Mouse (Mus musculus): ENCODE results near the gene Tmprss11c. TPM values are rescaled to one million over a fixed set of nuclear protein-coding genes. Genes with fewer than 3 reads are reported as not detected.
"Not testable (repeated sequence)": the region's sequence is repeated elsewhere in the genome, so short reads cannot be mapped to it uniquely, and the experiment has no call there.

Tmprss11c gene
- total RNA-seq (2014; rRNA removed): not detected in 2 replicates
- not detected in 2 replicates for polyA plus RNA-seq (2012; rRNA removed)

- no peak for DNase-seq (ENCODE audit: extremely low read depth, low read depth, low spot score)
- no peaks in the 10 kb centered on the region for H3K79me2 ChIP-seq (ENCODE audit: control insufficient read depth, insufficient read depth, low read length)
- no peaks in the 10 kb centered on the region for H3K36me3 ChIP-seq (ENCODE audit: control insufficient read depth, insufficient read depth, low read length)
- H3K9ac ChIP-seq (ENCODE audit: low read depth, low read length): no peak within 1 kb of the TSS
- TF ChIP-seq CTCF (IDR thresholded peaks at IDR 0.05; ENCODE audit: low read depth, low read length): no peak
- no peak for TF ChIP-seq POLR2A (IDR thresholded peaks at IDR 0.05; ENCODE audit: extremely low read depth, insufficient read depth, low read length)
- H3K4me1 ChIP-seq (ENCODE audit: control insufficient read depth, insufficient read depth, low read length): no peaks in the 10 kb centered on the region
- 64% methylated on average over 4 of the region's 4 CpGs for WGBS
- no peak within 1 kb of the TSS for H3K4me3 ChIP-seq (ENCODE audit: insufficient read depth, low read depth, low read length)
- no peak within 1 kb of the TSS for H3K27ac ChIP-seq (replicated peaks; ENCODE audit: insufficient read depth, low read depth, low read length)
- no peaks in the 10 kb centered on the region for H3K27me3 ChIP-seq (ENCODE audit: control insufficient read depth, insufficient read depth, low read length)
Observed at GRCm38 (mm10) chr5:86289208-86289607, at the start of gene Tmprss11c. TSS of gene Tmprss11c (minus strand) at chr5:86289308.

DNA sequence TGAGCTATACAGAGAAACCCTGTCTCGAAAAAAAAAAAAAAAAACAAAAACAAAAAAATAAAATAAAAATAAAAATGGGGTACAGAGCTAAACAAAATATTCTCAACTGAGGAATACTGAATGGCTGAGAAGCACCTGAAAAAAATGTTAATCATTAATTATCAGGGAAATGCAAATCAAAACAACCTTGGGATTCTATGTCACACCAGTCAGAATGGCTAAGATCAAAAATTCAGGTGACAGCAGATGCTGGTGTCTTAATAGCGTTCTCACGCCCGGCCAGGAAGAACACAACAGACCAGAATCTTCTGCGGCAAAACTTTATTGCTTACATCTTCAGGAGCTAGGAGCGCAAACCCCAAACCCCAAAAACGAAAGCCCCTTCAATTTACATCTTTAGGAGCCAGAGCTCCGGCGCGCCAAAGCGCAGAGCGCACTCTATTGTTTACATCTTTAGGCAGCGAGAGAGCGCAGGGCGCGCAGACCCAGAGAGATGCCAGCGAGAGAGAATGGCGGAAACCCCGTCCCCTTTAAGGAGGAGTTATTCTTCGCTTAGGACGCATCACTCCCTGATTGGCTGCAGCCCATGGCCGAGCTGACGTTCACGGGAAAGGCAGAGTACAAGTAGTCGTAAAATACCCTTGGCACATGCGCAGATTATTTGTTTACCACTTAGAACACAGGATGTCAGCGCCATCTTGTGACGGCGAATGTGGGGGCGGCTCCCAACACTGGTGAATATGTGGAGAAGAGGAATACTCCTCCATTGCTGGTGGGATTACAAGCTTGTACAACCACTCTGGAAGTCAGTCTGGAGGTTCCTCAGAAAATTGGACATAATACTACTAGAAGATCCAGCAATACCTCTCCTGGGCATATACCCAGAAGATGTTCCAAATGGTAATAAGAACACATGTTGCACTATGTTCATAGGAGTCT lies 29.2 kb upstream of the Tmprss11c start:
- not testable (repeated sequence) for H3K9ac ChIP-seq (ENCODE audit: low read depth, low read length); H3K4me1 ChIP-seq (ENCODE audit: control insufficient read depth, insufficient read depth, low read length); H3K4me3 ChIP-seq (ENCODE audit: insufficient read depth, low read depth, low read length); DNase-seq (ENCODE audit: extremely low read depth, low read depth, low spot score); H3K36me3 ChIP-seq (ENCODE audit: control insufficient read depth, insufficient read depth, low read length); H3K79me2 ChIP-seq (ENCODE audit: control insufficient read depth, insufficient read depth, low read length); H3K27ac ChIP-seq (replicated peaks; ENCODE audit: insufficient read depth, low read depth, low read length); H3K27me3 ChIP-seq (ENCODE audit: control insufficient read depth, insufficient read depth, low read length)
- WGBS: 55% methylated on average over 30 of the region's 30 CpGs

DNA sequence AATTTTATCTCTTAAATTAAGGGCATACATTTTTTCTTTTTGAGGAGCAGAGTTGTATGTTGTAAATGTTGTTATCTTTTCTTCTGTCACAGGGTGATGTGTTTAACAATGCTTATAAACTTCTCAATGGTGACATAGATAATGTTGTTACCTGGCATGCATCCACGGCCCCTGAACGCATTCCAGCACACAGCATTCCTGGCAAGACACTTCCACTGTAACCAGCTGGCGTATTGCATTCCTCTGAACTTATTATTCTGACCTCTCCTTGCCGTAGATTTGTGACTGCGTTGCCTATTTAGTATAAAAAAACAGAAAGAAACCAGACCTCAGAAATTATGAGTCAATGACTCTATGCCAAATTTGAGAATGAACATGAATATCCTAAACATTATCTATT lies 17.0 kb upstream of the Tmprss11c start:
- TF ChIP-seq CTCF (IDR thresholded peaks at IDR 0.05; ENCODE audit: low read depth, low read length): no peak
- TF ChIP-seq POLR2A (IDR thresholded peaks at IDR 0.05; ENCODE audit: extremely low read depth, insufficient read depth, low read length): no peak
- Histone ChIP-seq H3K27me3 (ENCODE audit: control insufficient read depth, insufficient read depth, low read length) (no peaks in the 10 kb centered on the region), H3K27ac (replicated peaks; ENCODE audit: insufficient read depth, low read depth, low read length) (no peak overlapping the region), H3K36me3 (ENCODE audit: control insufficient read depth, insufficient read depth, low read length) (no peaks in the 10 kb centered on the region), H3K4me1 (ENCODE audit: control insufficient read depth, insufficient read depth, low read length) (no peaks in the 10 kb centered on the region), H3K79me2 (ENCODE audit: control insufficient read depth, insufficient read depth, low read length) (no peaks in the 10 kb centered on the region), H3K4me3 (ENCODE audit: insufficient read depth, low read depth, low read length) (no peak overlapping the region), H3K9ac (ENCODE audit: low read depth, low read length) (no peak overlapping the region)
- 81% methylated on average over 5 of the region's 5 CpGs for WGBS
- no peak for DNase-seq (ENCODE audit: extremely low read depth, low read depth, low spot score)

- Histone ChIP-seq H3K4me3 (ENCODE audit: insufficient read depth, low read depth, low read length) (no peak overlapping the region), H3K36me3 (ENCODE audit: control insufficient read depth, insufficient read depth, low read length) (no peaks in the 10 kb centered on the region), H3K9ac (ENCODE audit: low read depth, low read length) (no peak overlapping the region), H3K4me1 (ENCODE audit: control insufficient read depth, insufficient read depth, low read length) (no peaks in the 10 kb centered on the region), H3K27me3 (ENCODE audit: control insufficient read depth, insufficient read depth, low read length) (no peaks in the 10 kb centered on the region), H3K27ac (replicated peaks; ENCODE audit: insufficient read depth, low read depth, low read length) (no peak overlapping the region), H3K79me2 (ENCODE audit: control insufficient read depth, insufficient read depth, low read length) (no peaks in the 10 kb centered on the region)
- TF ChIP-seq CTCF (IDR thresholded peaks at IDR 0.05; ENCODE audit: low read depth, low read length): no peak
- no peak for TF ChIP-seq POLR2A (IDR thresholded peaks at IDR 0.05; ENCODE audit: extremely low read depth, insufficient read depth, low read length)
- 81% methylated on average over 8 of the region's 8 CpGs for WGBS
- DNase-seq (ENCODE audit: extremely low read depth, low read depth, low spot score): no peak
Observed at GRCm38 (mm10) chr5:86303877-86304276, 14.8 kb upstream of the Tmprss11c start.

GRCm38 (mm10) chr5:86246559-86246958 lies 42.5 kb downstream of the Tmprss11c start:
- Histone ChIP-seq H3K79me2 (ENCODE audit: control insufficient read depth, insufficient read depth, low read length) (no peaks in the 10 kb centered on the region), H3K27ac (replicated peaks; ENCODE audit: insufficient read depth, low read depth, low read length) (no peak overlapping the region), H3K9ac (ENCODE audit: low read depth, low read length) (no peak overlapping the region), H3K36me3 (ENCODE audit: control insufficient read depth, insufficient read depth, low read length) (no peaks in the 10 kb centered on the region), H3K4me1 (ENCODE audit: control insufficient read depth, insufficient read depth, low read length) (no peaks in the 10 kb centered on the region), H3K4me3 (ENCODE audit: insufficient read depth, low read depth, low read length) (no peak overlapping the region), H3K27me3 (ENCODE audit: control insufficient read depth, insufficient read depth, low read length) (no peaks in the 10 kb centered on the region)
- WGBS: 88% methylated on average over 11 of the region's 11 CpGs
- no peak for TF ChIP-seq CTCF (IDR thresholded peaks at IDR 0.05; ENCODE audit: low read depth, low read length)
- TF ChIP-seq POLR2A (IDR thresholded peaks at IDR 0.05; ENCODE audit: extremely low read depth, insufficient read depth, low read length): no peak
- no peak for DNase-seq (ENCODE audit: extremely low read depth, low read depth, low spot score)

DNA sequence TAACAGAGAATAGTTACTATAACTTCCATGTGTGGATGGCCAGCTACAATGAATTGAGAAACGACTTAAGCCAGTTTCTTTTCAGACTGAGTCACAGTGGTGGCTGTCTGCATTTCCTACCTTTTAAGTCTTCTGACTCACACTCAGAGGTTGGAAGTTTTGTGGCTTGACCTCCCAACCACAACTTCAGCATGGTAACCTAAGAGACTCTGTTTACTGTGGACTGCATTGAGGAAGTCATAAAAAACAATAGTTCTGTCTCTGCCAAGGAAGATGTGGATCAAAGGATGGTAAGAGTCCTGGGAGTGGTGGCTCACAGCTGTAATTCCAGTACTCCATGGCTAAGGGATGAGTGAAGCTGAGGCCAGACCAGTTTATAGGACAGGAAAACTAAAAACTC lies 44.2 kb downstream of the Tmprss11c start:
- 67% methylated on average over 1 of the region's 1 CpGs for whole genome bisulfite sequencing
- Histone ChIP-seq H3K27ac (replicated peaks; ENCODE audit: insufficient read depth, low read depth, low read length) (no peak overlapping the region), H3K27me3 (ENCODE audit: control insufficient read depth, insufficient read depth, low read length) (no peaks in the 10 kb centered on the region), H3K36me3 (ENCODE audit: control insufficient read depth, insufficient read depth, low read length) (no peaks in the 10 kb centered on the region), H3K9ac (ENCODE audit: low read depth, low read length) (no peak overlapping the region), H3K4me1 (ENCODE audit: control insufficient read depth, insufficient read depth, low read length) (no peaks in the 10 kb centered on the region), H3K4me3 (ENCODE audit: insufficient read depth, low read depth, low read length) (no peak overlapping the region), H3K79me2 (ENCODE audit: control insufficient read depth, insufficient read depth, low read length) (no peaks in the 10 kb centered on the region)
- TF ChIP-seq POLR2A (IDR thresholded peaks at IDR 0.05; ENCODE audit: extremely low read depth, insufficient read depth, low read length) (no peak), CTCF (IDR thresholded peaks at IDR 0.05; ENCODE audit: low read depth, low read length) (no peak)
- no peak for DNase-seq (ENCODE audit: extremely low read depth, low read depth, low spot score)
